Mouse (Mus musculus) gastrocnemius, adult 8-10 months (tissue): Measurements from ENCODE around the gene Cfap45. TPM values are rescaled to one million over a fixed set of nuclear protein-coding genes. Genes with fewer than 3 reads are reported as not detected.

ENCODE experiments used
- DNase-seq, 2 experiments: peaks; one replicate each; pipeline ENCODE4 v3.0.0; 2022; ENCODE audit warnings: low spot score in 2 of 2
- total RNA-seq, 4 experiments: library from RNA; stranded (reverse); gene quantifications; 2 replicates each; pipeline ENCODE4 v1.2.4; 2022

Cfap45 gene
- total RNA-seq, 4 experiments from 2014 or later, result not detected

GRCm38 (mm10) chr1:172515396-172515795, 5.2 kb upstream of the Cfap45 start:
- no peak for DNase-seq

- DNase-seq, result no peak
Measured at GRCm38 (mm10) chr1:172518013-172518412, 2.6 kb upstream of the Cfap45 start.

GRCm38 (mm10) chr1:172519644-172520043, 957 bp upstream of the Cfap45 start:
- no peak for DNase-seq

GRCm38 (mm10) chr1:172522524-172522923, 1.9 kb downstream of the Cfap45 start:
- no peak for DNase-seq

- no peak for DNase-seq
Measured at GRCm38 (mm10) chr1:172523699-172524101, 3.1 kb downstream of the Cfap45 start.

GRCm38 (mm10) chr1:172525027-172525764, 4.6 kb downstream of the Cfap45 start:
- DNase-seq, result no peak

GRCm38 (mm10) chr1:172525971-172526370, 5.4 kb downstream of the Cfap45 start:
- no peak for DNase-seq

GRCm38 (mm10) chr1:172526380-172527081, 5.9 kb downstream of the Cfap45 start:
- no peak for DNase-seq

- DNase-seq, result no peak
Measured at GRCm38 (mm10) chr1:172527431-172527830, 6.8 kb downstream of the Cfap45 start.

GRCm38 (mm10) chr1:172528701-172529100, 8.1 kb downstream of the Cfap45 start:
- peak; percentile 75 to 78 for DNase-seq

GRCm38 (mm10) chr1:172530544-172531220, 10.1 kb downstream of the Cfap45 start:
- DNase-seq, result no peak

GRCm38 (mm10) chr1:172532551-172532950, 11.9 kb downstream of the Cfap45 start:
- DNase-seq, result no peak

GRCm38 (mm10) chr1:172535116-172535515, 14.5 kb downstream of the Cfap45 start:
- no peak for DNase-seq

GRCm38 (mm10) chr1:172539827-172540226, 19.2 kb downstream of the Cfap45 start:
- no peak for DNase-seq

GRCm38 (mm10) chr1:172540283-172540820, 19.8 kb downstream of the Cfap45 start:
- DNase-seq, result no peak

- no peak for DNase-seq
Measured at GRCm38 (mm10) chr1:172546062-172546461, 25.5 kb downstream of the Cfap45 start.

- no peak for DNase-seq
Measured at GRCm38 (mm10) chr1:172548501-172548900, 27.9 kb downstream of the Cfap45 start.

GRCm38 (mm10) chr1:172549314-172549713, 28.7 kb downstream of the Cfap45 start:
- no peak for DNase-seq

GRCm38 (mm10) chr1:172549717-172550116, 29.1 kb downstream of the Cfap45 start:
- no peak for DNase-seq

GRCm38 (mm10) chr1:172550551-172550951, 29.9 kb downstream of the Cfap45 start:
- DNase-seq, result no peak

GRCm38 (mm10) chr1:172551009-172551408, 30.4 kb downstream of the Cfap45 start:
- DNase-seq, result no peak

- no peak for DNase-seq
Measured at GRCm38 (mm10) chr1:172552623-172553022, 32.0 kb downstream of the Cfap45 start.
